Mouse (Mus musculus) Muller cell, postnatal 12 days (primary cell): ENCODE results near the gene Chmp5.

ENCODE experiments used
- DNase-seq: peaks from one replicate; pipeline ENCODE4 v3.0.0-alpha.2; 2015; ENCODE audit errors: inconsistent ontology term

The Chmp5 gene

DNA sequence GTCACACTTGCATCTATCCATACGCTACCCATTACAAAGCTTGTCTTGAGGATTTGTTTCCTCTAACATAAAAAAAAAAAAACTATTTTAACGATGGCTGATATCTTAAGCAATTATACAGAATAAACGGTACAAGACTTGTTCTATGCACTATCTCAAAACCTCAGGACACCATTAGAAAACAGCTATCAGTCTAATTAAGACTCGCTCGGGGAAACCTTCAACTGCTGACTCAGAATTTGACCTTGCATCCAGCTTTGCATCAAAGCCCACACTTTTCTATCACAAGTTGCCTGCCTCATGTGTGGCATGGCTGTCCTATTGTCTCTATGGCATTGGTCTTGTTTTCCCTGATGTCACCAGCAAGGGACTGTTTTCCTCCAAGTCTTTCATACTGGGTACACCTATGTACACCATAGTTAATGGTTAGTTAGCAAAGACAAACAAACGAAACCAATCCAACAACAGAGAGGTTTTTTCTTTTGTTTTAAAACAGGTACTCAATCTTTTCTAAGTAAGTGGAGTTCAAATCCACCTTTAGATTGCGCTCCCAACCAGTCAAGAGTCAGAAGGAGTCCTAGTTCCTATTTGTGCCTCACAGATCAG is 1.6 kb upstream of the Chmp5 start:
- DNase-seq, result peak; percentile 4

DNA sequence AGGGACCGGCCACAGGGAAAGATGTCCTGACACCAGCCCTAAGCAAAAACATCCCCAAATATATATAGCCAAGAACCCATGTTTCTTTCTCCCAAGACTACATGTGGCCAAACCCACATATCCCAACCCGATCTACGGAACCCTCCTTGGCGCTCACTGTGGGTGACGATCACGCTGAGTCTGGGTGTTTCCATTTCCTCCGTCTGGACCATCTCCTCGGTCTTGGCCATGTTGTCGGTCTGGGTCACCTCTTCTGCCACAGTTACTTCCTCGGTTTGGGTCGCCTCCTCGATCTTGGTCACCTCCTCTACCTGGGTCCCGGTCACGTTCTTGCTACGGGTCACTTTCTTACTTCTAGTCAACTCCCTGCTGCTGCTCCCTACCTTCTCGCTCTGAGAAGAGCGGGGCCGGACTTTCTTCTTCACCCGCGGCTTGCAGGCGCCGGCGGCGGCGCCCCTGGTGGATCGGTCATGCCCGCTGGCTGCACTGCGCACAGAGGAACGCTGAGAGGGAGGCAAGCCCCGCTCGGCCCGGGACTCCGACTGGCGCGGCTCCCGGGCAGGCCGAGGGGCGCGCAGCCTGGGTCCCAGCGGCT is 545 bp upstream of the Chmp5 start:
- DNase-seq, result no peak

DNA sequence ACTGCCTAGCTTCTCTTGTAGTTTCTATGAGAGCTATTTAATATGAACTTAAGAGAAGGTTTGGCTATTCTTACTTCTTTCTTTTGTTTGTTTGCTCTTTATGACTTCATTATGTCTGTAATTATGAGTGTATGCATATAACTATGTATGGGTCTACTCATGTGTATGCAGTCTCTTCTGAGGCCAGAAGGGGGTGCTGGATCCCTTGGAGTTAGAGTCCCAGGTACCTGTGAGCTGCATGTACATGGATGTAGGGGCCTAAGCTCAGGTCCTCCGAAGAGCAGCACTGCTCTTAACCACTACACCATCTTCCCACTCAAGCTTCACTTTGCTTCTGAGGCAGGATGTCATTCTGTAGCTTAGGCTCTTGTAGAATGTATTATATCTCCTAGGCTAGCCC is 5.3 kb downstream of the Chmp5 start:
- DNase-seq, result no peak

DNA sequence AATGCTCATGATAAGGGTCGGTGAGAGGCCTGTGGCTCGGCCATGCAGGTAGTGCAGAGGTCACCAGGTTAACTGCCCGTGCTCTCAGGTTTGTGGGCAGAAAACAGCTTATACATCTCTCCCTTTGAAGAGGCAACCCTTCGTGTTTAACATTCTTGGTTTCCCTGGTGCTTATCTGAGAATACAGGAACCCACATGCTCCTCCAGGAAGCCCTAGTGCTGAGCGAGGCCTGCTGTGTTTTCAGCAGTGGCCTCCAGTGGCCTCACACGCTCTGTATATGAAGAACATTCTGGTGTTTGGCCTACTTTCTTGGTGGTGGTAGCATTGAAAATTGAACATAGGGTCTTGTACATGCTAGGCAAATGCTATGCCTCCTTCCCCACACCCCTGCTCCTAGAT is 7.7 kb downstream of the Chmp5 start:
- no peak for DNase-seq

DNA sequence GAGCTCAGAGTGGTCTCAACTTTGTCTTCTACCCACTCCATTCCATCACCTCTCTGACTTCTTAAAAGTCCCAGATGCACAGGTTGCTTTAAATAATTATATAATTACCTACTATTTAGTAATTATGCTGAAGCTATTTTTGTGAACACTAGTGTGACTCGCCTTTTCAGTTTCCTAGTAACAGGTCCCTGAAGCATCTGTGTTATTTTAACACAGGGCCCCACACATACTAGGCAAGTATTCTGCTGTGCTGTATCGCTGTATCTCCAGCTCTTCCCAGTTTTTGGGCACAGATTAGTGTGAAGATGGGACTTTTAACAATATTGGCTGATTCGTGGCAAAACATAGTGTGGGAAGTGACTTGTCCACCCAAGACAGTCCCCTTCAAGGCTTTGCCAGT is 15.3 kb downstream of the Chmp5 start:
- DNase-seq, result no peak

DNA sequence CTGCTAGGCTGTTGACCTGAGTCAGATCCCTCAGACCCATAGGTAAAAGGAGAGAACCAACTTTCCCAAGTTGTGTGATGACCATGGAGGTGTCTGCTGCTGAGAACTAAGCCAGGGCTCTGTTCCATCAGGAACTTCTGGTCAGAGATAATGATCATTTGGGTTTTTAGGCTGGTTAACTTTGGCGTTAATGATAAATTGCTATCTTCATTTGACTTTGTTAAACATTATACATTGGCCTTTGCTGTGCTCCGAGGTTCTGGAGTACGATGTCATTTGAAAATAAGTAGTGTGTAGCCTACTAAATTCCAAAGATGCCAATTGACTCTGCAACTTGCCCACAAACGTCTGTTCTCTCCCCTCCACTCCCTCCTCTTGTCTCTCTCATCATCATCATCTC is 21.0 kb downstream of the Chmp5 start:
- no peak for DNase-seq

DNA sequence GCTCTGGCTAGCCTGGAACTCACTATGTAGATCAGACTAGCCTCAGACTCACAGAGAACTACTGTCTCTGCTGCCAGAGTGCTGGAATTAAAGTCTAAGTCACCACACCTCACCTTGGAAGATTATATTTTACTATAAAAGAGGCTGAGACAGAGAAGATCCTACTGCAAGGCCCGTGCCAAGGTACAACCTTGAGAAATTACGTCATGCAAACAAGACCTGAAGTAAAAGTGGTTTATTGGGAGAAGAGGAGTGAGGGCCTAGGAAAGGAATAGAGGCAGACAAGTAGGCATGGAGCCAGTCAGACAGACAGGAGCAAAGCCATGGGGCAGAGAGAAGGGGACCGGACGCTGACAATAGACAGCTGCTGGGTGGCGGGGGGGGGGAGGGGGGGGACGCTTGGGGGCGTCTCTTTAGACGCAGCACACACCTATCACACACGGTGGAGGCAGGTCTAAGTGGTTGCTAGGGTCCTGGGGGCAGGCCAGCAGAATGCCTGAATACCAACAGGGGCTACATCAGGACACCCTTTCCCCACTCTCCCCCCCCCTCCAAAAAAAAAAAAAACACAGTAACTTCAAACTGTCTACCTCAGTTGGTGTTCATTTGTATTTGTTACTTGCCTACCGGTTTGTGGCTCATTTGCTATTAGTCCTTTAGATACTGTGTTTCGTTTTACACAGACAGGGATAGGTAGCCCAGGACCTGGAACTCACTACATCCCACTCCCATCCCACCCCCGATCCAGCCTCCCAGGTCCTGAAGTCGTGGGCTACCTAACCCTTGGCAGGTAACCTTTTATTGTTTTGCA is 21.8 kb downstream of the Chmp5 start:
- peak; percentile 16 for DNase-seq

DNA sequence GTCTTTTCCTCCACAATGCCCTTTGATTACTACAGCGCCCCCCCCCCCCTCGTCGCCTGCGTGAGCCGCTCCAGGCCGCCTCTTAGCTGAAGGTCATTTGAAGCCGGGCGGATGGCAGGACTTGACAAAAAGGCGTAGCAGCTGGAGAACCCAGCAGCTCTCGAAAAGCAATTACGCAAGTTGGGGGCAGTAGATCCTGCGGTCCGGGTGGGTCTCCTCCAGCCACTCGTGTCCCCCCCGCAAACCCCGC is 22.3 kb downstream of the Chmp5 start:
- DNase-seq, result no peak

DNA sequence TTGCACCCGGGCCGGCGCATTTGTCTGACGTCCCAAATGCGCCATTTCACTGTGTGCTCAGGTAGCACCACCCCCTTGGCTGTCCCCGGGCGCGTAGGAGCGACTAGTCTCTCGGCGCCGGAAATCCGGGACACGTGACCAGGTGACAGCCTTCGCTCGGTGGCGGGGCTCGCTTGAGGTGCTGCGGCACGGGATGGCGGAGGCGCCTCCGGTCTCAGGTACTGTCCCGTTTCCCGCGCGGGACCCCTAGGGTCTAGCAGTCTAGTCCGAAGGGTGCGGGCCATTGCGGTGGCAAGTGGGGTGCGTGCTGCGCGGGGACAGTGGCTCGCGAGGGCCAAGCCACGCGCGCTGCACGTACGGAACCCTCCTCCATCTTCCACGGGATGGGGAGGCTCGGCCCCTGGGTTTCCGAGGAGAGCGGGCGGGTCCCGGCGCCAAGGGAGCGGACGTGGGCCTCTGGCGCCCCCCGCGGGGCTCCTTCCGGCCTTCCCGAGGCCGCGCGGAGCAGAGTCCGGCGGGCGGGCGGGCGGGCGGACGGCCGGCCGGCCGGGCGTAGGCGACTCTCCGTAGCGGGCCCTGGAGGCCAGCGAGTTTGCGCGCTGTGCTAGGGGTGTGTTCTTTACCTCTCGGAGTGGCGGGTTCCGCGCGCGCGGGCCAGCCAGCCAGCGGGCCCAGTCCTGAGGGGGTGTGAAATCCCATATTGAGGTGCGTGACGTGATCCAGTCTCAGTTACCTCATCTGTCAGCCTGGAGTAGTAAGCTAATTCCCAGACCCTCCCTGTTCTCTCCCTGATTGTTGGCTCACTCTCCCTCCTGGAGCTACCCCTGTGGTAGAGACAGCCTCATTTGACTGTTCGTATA is 22.9 kb downstream of the Chmp5 start, which contains the start of gene Nfx1:
Gene Nfx1, plus strand, starts transcription at position 65 of the 860 bp plus-strand sequence.
- peak; percentile 97 for DNase-seq

DNA sequence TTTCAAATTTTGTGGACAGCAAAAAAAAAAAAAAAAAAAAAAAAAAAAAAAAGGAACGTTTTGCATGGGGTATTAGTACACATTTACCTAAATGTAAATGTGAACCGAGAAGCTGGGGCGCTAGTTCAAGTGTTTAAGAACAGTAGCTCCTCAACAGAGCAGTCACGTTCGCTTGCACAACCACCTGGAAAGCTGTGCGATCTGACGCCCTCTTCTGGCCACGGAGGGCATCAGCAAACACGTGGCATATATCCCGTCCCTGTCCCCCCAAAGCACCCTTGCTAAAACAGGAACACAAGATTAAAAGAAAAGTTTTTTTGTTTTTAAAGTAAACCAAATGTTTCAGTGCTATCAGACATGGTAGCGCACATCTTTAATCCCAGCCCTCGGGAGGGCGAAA is 23.5 kb downstream of the Chmp5 start:
- peak; percentile 7 for DNase-seq

DNA sequence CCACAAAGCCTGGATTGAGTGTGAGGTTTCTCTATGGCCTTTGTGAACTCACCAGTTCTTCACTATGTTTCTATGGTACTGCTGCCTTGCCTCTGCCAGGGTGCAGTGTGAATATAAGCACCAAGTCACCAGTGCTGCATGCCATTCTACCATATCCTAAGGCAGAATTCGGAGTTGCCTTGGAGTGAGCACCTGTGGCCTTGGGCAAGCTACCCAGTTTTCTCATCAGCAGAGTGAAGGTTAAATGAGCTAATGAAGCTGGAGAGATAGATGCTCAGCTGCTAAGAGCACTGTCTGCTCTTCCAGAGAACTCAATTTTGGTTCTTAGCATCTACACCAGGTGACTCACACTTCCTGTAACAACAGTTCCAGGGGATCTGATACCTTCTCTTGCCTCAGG is 25.8 kb downstream of the Chmp5 start:
- DNase-seq, result no peak

DNA sequence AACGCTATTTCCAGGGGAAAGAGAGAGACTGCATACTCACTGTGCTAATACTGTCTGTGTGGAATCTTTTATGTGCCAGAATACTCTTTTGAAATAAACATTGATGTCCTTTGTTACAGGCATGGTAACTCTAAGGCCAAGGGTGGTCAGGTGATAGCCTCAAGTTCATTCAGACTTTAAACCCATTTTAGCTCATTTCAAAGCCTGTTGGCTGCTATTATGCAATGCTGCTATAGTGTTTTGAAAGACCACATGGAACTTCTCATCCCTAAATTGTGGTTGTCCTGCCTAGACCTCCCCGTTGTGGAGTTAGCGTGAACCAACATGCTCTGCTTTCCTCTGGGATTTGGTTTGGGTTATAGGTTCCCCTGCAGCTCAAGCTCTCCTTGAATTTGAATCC is 27.5 kb downstream of the Chmp5 start:
- no peak for DNase-seq

DNA sequence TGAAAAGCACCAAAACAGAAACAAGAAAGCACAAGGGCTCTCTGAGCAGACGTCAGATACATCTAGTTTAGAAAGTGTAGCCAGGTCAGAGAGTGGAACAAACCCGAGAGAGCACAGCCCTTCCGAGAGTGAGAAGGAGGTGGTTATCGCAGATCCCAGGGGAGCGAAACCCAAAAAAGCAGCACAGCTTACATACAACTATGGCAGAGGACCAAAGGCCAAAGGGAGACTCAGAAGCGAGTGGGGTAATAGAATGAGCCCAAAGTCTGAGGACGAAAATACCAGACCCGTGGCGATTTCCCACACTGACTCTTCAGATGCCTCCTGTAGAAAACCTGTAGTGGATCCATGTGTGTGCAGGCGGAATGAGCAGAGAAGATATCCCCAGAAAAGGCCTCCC is 28.4 kb downstream of the Chmp5 start:
- no peak for DNase-seq

DNA sequence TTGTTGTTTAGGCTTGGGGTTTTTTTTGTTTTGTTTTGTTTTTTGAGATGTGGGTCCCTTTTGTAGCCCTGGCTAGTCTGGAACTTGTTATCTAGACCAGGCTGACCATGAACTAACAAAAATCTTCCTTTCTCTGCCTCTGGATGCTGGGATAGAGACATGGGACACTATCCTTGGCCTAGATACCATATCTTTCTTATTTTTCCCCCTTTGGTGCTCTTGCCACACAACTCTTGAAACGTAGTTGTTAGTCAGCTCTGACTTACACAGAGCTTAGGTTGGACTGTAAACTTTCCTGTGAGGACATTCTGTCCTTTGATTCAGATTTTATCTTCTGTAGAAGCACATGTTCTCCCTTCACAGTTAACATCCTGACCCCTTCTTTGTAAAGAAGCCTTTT is 31.2 kb downstream of the Chmp5 start:
- no peak for DNase-seq

DNA sequence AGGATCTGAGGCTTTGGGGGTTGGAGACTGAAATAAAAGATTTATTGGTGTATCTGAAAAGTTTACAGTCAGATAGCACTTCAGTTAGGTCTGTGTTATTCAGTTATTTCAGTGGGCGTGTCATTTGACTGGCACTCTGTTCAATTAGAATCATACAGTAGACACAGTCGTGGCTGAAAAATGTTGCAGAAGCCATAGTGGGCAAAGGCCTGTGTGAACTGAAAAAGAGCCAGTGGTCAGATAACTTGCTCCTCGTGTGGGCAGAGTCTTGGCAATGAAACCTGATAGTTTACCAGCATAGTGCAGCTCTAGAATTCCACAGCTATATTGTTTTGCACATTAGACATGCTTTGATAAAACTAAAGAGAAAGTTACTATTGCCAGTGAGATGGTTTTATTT is 34.3 kb downstream of the Chmp5 start:
- peak; percentile 74 for DNase-seq

DNA sequence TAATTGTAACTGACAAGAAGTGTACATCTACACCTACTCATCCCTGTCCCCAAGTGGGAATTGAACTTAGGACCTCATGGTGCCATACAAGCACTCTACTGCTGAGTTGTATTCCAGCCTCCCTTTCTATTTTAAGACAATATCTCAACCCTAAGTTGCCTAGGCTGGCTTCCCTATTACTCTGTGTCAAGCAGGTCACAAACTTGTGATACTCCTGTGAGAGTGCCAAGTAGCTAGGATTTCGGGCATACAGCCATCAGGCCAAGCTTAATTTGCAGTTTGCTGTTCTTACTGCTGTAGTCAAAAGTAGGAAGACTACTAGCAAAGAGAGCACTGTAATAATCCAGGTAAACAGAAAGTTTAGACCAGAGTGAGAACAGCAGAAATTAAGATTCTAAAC is 35.5 kb downstream of the Chmp5 start:
- no peak for DNase-seq

DNA sequence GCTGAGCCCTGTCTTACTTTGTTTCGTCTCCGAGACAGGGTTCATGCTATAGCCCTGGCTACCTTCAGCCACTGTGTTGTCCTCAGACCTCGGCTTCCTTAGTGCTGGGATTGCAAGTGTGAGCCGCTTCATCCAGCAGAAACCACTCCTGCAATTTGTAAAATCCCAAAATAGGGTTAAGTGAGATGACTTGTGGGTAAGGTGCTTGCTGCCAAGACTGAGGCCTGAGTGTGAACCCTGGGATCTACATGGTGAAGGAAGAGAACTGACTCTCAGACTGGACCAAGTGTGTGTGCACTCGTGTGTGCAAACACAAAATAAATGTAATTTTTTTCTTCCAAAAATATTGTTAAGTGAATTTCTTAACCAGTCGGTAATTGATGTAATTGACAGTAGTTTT is 41.4 kb downstream of the Chmp5 start:
- no peak for DNase-seq

DNA sequence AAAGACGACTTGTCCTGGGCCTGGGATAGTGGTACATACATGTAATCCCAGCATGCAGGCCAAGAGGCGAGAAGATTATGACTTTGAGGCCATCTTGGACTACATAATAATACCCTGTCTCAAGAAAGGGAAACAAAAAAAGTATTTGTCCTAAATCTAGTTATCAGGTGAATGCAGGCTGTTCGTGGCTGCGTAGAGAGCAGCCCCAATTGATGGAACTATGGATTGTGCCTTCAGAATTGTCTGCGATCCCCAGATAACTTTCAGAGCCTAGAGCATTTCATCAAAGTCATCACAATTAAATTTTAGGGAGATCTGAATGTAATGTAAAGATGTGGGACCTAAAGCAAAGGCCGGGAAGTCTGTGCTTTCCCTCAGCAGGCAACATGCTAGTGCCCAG is 48.1 kb downstream of the Chmp5 start:
- DNase-seq, result no peak

DNA sequence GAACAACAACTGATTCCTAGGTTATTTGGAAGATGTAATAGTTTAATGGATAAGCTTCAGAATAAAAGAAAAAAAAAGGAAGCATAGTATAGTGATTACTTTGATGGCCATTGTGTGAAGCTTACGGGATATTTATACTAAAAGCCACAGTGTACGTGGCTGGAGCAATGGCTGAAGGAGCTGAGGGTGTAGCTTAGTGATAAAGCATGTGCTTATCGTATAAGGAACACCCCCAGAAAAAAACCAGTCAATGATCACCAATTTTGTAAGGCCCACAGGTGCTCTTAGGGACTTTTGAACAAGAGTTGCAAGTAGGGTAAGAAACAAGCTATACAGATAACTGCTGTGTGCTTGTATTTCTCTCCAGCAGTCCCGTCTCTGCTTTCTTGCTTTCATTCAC is 49.7 kb downstream of the Chmp5 start:
- no peak for DNase-seq

DNA sequence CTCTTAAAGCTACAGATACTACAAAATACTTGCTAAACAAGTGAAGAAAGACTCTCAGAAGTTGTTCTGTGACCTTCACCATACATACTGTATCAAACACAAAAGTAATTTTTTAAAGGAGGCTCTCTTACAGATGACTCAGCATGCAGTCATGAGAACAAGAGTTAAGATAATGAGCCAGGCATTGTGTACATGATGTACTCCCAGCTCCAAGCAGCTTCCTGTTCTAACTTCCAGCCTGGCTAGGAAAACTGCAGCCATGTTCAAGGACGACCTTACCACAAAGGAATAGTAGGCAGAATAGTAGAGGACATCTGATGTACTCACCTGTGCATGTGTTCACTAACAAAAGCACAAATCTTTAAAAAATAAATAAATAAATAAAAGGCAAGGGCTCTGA is 52.1 kb downstream of the Chmp5 start:
- no peak for DNase-seq

DNA sequence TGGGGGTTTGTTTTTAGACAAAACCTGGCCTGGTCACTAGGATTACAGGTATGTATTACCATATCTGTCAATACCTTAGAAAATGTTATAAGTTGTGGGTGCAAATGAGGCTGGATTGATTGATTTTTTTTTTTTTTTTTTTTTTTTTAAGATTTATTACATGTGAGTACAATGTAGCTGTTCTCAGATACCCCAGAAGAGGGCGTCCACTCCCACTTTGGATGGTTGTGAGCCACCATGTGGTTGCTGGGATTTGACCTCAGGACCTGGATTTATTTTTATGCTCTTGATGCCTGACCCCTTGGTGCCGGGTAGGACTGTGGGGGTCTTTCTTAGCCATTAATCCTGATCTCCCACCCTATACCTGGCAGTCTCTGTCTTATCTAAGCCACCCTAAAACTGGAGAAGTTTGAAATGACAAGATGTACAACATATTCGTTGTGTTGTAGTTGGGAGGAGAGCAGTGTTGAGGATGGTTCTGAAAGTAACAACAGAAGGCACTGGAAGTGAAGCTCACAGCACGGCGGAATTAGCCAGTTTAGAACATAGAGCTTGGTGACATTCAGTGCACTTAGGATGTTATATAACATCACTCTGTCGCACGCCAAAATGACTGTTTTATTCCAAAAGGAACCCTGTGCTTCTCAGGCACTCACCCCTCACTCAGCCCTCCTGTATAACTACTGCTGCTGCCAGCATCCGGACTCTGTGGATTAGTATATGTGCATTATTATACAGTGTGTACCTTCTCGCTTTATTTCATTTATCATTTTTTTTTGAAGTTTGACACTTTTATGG is 52.8 kb downstream of the Chmp5 start:
- DNase-seq, result no peak

DNA sequence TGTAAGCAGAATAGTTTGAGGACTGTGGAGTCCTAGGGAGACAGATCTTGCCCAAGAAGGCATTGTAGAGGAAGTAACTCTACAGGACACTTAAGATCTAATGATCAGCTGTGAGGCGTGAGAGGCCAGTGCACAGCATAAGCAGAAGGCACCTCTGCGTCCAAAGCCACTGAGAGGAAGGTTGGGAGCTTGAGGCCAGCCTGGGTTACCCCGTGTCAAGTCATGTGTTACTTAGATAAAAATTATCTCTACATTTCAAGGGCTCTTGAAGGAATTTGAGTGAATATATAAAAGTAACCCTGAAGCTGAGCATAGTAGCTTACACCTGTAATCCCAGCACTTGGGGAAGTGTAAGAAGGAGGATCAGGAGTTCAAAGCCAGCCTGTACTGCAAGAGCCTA is 65.1 kb downstream of the Chmp5 start:
- no peak for DNase-seq
